ENCODE assay signal across 11 mouse cellular contexts in genomic region chr17:78401713-78402112, GRCm38 (mm10). TPM values are rescaled to one million over a fixed set of nuclear protein-coding genes. Genes with fewer than 3 reads are reported as not detected.
A peak's percentile ranks its signal among the peaks of the same experiment; 100 is the strongest.
DNase-seq lines count a peak whose midpoint lies in the region; ATAC-seq and TF ChIP-seq lines count a peak whose summit lies in the region.
"Had no signal": no experiment of that assay in that cellular context is flagged by ENCODE, and none has a peak within 500 bp of the region (broad histone marks: within the 10 kb centered on the region; RNA-seq: fewer than 3 reads in every experiment).

No protein-coding gene starts in this region.

- TF ChIP-seq CTCF in embryonic fibroblast, embryonic 13.5 days (IDR thresholded peaks at IDR 0.05; ENCODE audit: borderline replicate concordance, insufficient read depth, low read length) = no peak
- no peak for TF ChIP-seq CTCF in stomach, postnatal 0 days (IDR thresholded peaks at IDR 0.05; ENCODE audit: low read depth)

- peaks cover 17% of the 10 kb centered on the region for H3K4me1 ChIP-seq in heart, embryonic 15.5 days (replicated peaks)
- peaks cover 6% of the 10 kb centered on the region for H3K4me1 ChIP-seq in midbrain, embryonic 13.5 days (replicated peaks)
- H3K4me1 ChIP-seq in midbrain, embryonic 11.5 days (ENCODE audit: control insufficient read depth, insufficient read depth, low read length) = peaks cover 2% of the 10 kb centered on the region
- H3K4me1 ChIP-seq in embryonic fibroblast, embryonic 13.5 days (ENCODE audit: control insufficient read depth, insufficient read depth, low read length) = peaks cover 26% of the 10 kb centered on the region
- H3K4me1 ChIP-seq in stomach, postnatal 0 days (replicated peaks; ENCODE audit: control insufficient read depth, insufficient read depth) = no peaks in the 10 kb centered on the region

- no peak overlapping the region for H3K4me2 ChIP-seq in heart, embryonic 15.5 days
- no peak overlapping the region for H3K4me2 ChIP-seq in midbrain, embryonic 13.5 days (replicated peaks)
- no peak overlapping the region for H3K4me2 ChIP-seq in midbrain, embryonic 11.5 days
- H3K4me2 ChIP-seq in stomach, postnatal 0 days (replicated peaks; ENCODE audit: low read depth) = no peak overlapping the region

- no peak for DNase-seq in heart, adult 9 months (ENCODE audit: low spot score in 2 of 2)
- no peak for DNase-seq in midbrain, embryonic 11.5 days (ENCODE audit: low spot score, missing footprints)
- peak; percentile 20 for DNase-seq in retina, postnatal 1 day
- no peak for DNase-seq in stomach, postnatal 0 days (ENCODE audit: low spot score)

- 42% methylated on average over 4 of the region's 4 CpGs for WGBS in heart, embryonic 15.5 days
- 36% methylated on average over 4 of the region's 4 CpGs for WGBS in midbrain, embryonic 13.5 days
- WGBS in midbrain, embryonic 11.5 days = 40% methylated on average over 4 of the region's 4 CpGs
- WGBS in stomach, postnatal 0 days = 44% methylated on average over 4 of the region's 4 CpGs

- no peak overlapping the region for H3K9ac ChIP-seq in heart, embryonic 15.5 days
- no peak overlapping the region for H3K9ac ChIP-seq in midbrain, embryonic 13.5 days (replicated peaks)
- no peak overlapping the region for H3K9ac ChIP-seq in midbrain, embryonic 11.5 days (ENCODE audit: low read length)
- H3K9ac ChIP-seq in stomach, postnatal 0 days (ENCODE audit: low read length) = no peak overlapping the region

- no peak for ATAC-seq in heart, embryonic 15.5 days (replicated peaks; ENCODE audit: insufficient number of reproducible peaks, insufficient read depth, low FRiP score, low read depth)
- peak; percentile 65; the same call in 1 of the 2 replicates for ATAC-seq in midbrain, embryonic 13.5 days
- ATAC-seq in midbrain, embryonic 11.5 days (ENCODE audit: low FRiP score) = no peak
- no peak for ATAC-seq in granulocyte monocyte progenitor cell, adult 5-6 weeks (replicated peaks; ENCODE audit: poor library complexity, severe bottlenecking)
- no peak for ATAC-seq in stomach, postnatal 0 days (ENCODE audit: low FRiP score, low TSS enrichment)
- ATAC-seq: activated CD4-positive, CD25-positive, alpha-beta regulatory T cell, adult 4 months had no signal

- no peaks in the 10 kb centered on the region for H3K9me3 ChIP-seq in heart, embryonic 15.5 days (replicated peaks)
- no peaks in the 10 kb centered on the region for H3K9me3 ChIP-seq in midbrain, embryonic 13.5 days
- no peaks in the 10 kb centered on the region for H3K9me3 ChIP-seq in midbrain, embryonic 11.5 days (ENCODE audit: control insufficient read depth, low read length)
- no peaks in the 10 kb centered on the region for H3K9me3 ChIP-seq in stomach, postnatal 0 days (ENCODE audit: control insufficient read depth, low read length)
- H3K9me3 ChIP-seq: forebrain, embryonic 10.5 days had no signal

- no peak for TF ChIP-seq POLR2A in embryonic fibroblast, embryonic 13.5 days (IDR thresholded peaks at IDR 0.05; ENCODE audit: low read depth, low read length)

- H3K27me3 ChIP-seq in heart, embryonic 15.5 days = no peaks in the 10 kb centered on the region
- no peaks in the 10 kb centered on the region for H3K27me3 ChIP-seq in midbrain, embryonic 13.5 days
- H3K27me3 ChIP-seq in midbrain, embryonic 11.5 days (ENCODE audit: control insufficient read depth, insufficient read depth, low read length) = no peaks in the 10 kb centered on the region
- H3K27me3 ChIP-seq in stomach, postnatal 0 days (ENCODE audit: control insufficient read depth, insufficient read depth, low read length) = no peaks in the 10 kb centered on the region
- H3K27me3 ChIP-seq: CH12.LX had no signal

- 0 out of 2 replicates have a peak overlapping the region, but pooled peaks have one; percentile 24 for H3K27ac ChIP-seq in heart, embryonic 15.5 days
- no peak overlapping the region for H3K27ac ChIP-seq in midbrain, embryonic 13.5 days
- H3K27ac ChIP-seq in midbrain, embryonic 11.5 days (ENCODE audit: low read depth, low read length) = no peak overlapping the region
- peak overlapping the region; percentile 94 for H3K27ac ChIP-seq in embryonic fibroblast, embryonic 13.5 days (ENCODE audit: insufficient read depth, low read length)
- no peak overlapping the region for H3K27ac ChIP-seq in stomach, postnatal 0 days (replicated peaks)
- H3K27ac ChIP-seq: forebrain, embryonic 10.5 days had no signal

- H3K36me3 ChIP-seq in heart, embryonic 15.5 days = peaks cover 8% of the 10 kb centered on the region; the same call in 1 of the 2 replicates
- H3K36me3 ChIP-seq in midbrain, embryonic 13.5 days = peaks cover 19% of the 10 kb centered on the region; the same call in 1 of the 2 replicates
- peaks cover 3% of the 10 kb centered on the region; the same call in 1 of the 2 replicates for H3K36me3 ChIP-seq in midbrain, embryonic 11.5 days (ENCODE audit: control insufficient read depth, insufficient read depth, low read length)
- peaks cover 2% of the 10 kb centered on the region; the same call in 1 of the 2 replicates for H3K36me3 ChIP-seq in stomach, postnatal 0 days (ENCODE audit: control insufficient read depth, insufficient read depth, low read length)

- TF ChIP-seq EP300 in stomach, postnatal 0 days (optimal IDR thresholded peaks at IDR 0.05) = no peak

- H3K4me3 ChIP-seq in heart, embryonic 15.5 days = no peak overlapping the region
- no peak overlapping the region for H3K4me3 ChIP-seq in midbrain, embryonic 13.5 days (replicated peaks)
- no peak overlapping the region for H3K4me3 ChIP-seq in midbrain, embryonic 11.5 days (ENCODE audit: low read depth, low read length)
- H3K4me3 ChIP-seq in embryonic fibroblast, embryonic 13.5 days (ENCODE audit: insufficient read depth, low read length) = no peak overlapping the region
- no peak overlapping the region for H3K4me3 ChIP-seq in stomach, postnatal 0 days (ENCODE audit: low read depth, low read length)
- H3K4me3 ChIP-seq: forebrain, embryonic 10.5 days had no signal

RNA-seq across cellular contexts. Expression of gene Fez2, which starts 16.2 kb away (rescaled TPM):
- polyA plus RNA-seq in heart, embryonic 15.5 days (2015; fragmentation: Nextera tagmentation; extraction: Ambion mirVana) = 48.0 and 51.4 TPM in 2 replicates
- polyA plus RNA-seq in midbrain, embryonic 13.5 days (2015; fragmentation: Nextera tagmentation; extraction: Ambion mirVana) = 35.3 and 38.1 TPM in 2 replicates
- polyA plus RNA-seq in midbrain, embryonic 11.5 days (2014; fragmentation: Nextera tagmentation; extraction: Ambion mirVana) = 57.5 and 60.4 TPM in 2 replicates
- 41.8 and 60.3 TPM in 2 replicates for polyA plus RNA-seq in embryonic fibroblast, embryonic 13.5 days (2011; ENCODE audit: insufficient read length, low read depth, missing spikeins)
- 5.6 and 9.2 TPM in 2 replicates for total RNA-seq in granulocyte monocyte progenitor cell, adult 5-6 weeks (2014; fragmentation: Nextera tagmentation)
- 10.6 and 13.0 TPM in 2 replicates for total RNA-seq in granulocyte monocyte progenitor cell, adult 5-6 weeks (2017)
- polyA plus RNA-seq in stomach, postnatal 0 days (2015; fragmentation: Nextera tagmentation; extraction: Ambion mirVana) = 27.2 and 28.7 TPM in 2 replicates

Comparison
In these comparisons a context has a peak if more than half of its experiments do, and no peak if none do; other contexts are left out.
1. H3K27ac ChIP-seq: peak in heart, embryonic 15.5 days (single experiment) and embryonic fibroblast, embryonic 13.5 days (single experiment); none in midbrain, embryonic 13.5 days (single experiment), midbrain, embryonic 11.5 days (single experiment) and stomach, postnatal 0 days (single experiment).